Mouse (Mus musculus): Measurements from ENCODE around the gene Acad10. TPM values are rescaled to one million over a fixed set of nuclear protein-coding genes. Genes with fewer than 3 reads are reported as not detected.
A peak's percentile ranks its signal among the peaks of the same experiment; 100 is the strongest.
"Not testable (repeated sequence)": the region's sequence is repeated elsewhere in the genome, so short reads cannot be mapped to it uniquely, and the experiment has no call there.

The Acad10 gene
- polyA plus RNA-seq, 1 experiment = 4.7 TPM

DNA sequence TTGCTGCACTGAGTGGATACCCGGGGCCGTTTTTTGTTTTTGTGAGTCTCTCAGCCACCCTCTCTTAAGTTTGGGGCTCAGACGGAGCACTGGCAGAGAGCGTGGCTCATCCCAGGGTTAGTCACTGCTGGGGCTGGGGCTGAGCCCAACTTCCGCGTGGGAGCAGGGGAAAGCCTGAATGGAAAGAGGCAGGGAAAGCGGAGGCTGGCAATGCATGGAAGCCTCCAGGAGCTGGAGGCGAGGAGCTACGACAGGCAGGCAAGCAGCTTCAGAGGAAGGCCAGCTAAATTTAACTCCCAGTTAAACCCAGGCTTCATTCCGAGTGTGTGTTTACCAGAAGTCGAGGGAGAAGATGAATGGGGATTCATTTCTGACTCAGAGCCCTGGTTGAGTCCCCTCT is 40.2 kb upstream of the Acad10 start:
- H3K4me2 ChIP-seq (ENCODE audit: low read depth) = peak overlapping the region; percentile 83
- no peak overlapping the region for H3K4me3 ChIP-seq
- TF ChIP-seq CEBPB (IDR thresholded peaks at IDR 0.05; ENCODE audit: insufficient read depth, poor library complexity, severe bottlenecking) (no peak), POLR2A (IDR thresholded peaks at IDR 0.05; ENCODE audit: insufficient read length, low read depth) (peak; percentile 46)

DNA sequence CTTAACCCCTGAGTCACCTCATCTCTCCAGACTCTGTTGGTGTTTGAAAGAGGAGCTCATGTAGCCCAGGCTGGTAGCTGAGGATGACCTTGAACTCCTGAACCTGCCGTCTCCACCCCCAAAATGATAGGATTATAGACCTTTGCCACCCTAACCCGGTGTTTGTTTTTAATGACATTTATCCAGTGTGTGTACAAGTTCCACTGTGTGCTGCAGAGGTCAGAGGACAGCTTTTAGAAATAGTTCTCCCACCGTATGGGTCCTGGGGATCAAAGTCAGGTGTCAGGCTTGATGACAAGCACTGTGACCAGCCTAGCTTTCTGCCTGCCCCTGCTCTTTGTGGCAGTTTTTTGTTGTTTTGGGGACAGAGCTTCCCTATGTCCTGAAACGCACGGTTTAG is 39.6 kb upstream of the Acad10 start:
- Histone ChIP-seq H3K27me3 (ENCODE audit: control insufficient read depth, insufficient read depth, insufficient read length) (no peaks in the 10 kb centered on the region), H3ac (ENCODE audit: control insufficient read depth, insufficient read length) (peak overlapping the region; percentile 34), H3K4me3 (no peak overlapping the region), H3K4me2 (ENCODE audit: low read depth) (peak overlapping the region; percentile 83), H3K36me3 (ENCODE audit: control insufficient read depth, insufficient read depth) (no peaks in the 10 kb centered on the region), H3K79me2 (ENCODE audit: control insufficient read depth, insufficient read depth) (no peaks in the 10 kb centered on the region)
- no peak for TF ChIP-seq MYOG (IDR thresholded peaks at IDR 0.05; ENCODE audit: control insufficient read depth in 1 of 3, insufficient read depth in 1 of 3, insufficient read length in 2 of 3, low read depth in 2 of 3)
- no peak for TF ChIP-seq REST (IDR thresholded peaks at IDR 0.05; ENCODE audit: insufficient read depth, insufficient read length)
- no peak for TF ChIP-seq SRF (IDR thresholded peaks at IDR 0.05; ENCODE audit: control insufficient read depth, insufficient read length, low read depth)
- TF ChIP-seq POLR2A (IDR thresholded peaks at IDR 0.05; ENCODE audit: insufficient read length, low read depth) = no peak
- no peak for TF ChIP-seq MAX (IDR thresholded peaks at IDR 0.05; ENCODE audit: low read depth)
- TF ChIP-seq TCF12 (IDR thresholded peaks at IDR 0.05; ENCODE audit: insufficient read depth, poor library complexity, severe bottlenecking) = no peak
- TF ChIP-seq E2F4 (IDR thresholded peaks at IDR 0.05; ENCODE audit: insufficient read depth) = no peak
- no peak for TF ChIP-seq USF1 (IDR thresholded peaks at IDR 0.05; ENCODE audit: low read depth)
- TF ChIP-seq CEBPB (IDR thresholded peaks at IDR 0.05; ENCODE audit: insufficient read depth, poor library complexity, severe bottlenecking) = no peak
- no peak for TF ChIP-seq MYOD1 (IDR thresholded peaks at IDR 0.05; ENCODE audit: control insufficient read depth in 1 of 3, insufficient read length in 2 of 3, low read depth in 2 of 3)
- TF ChIP-seq TCF3 (IDR thresholded peaks at IDR 0.05; ENCODE audit: insufficient read length, low read depth) = no peak

More for the DNA sequence above, 40.2 kb upstream of the Acad10 start:
- H3K36me3 ChIP-seq (ENCODE audit: control insufficient read depth, insufficient read depth) = no peaks in the 10 kb centered on the region
- H3K27me3 ChIP-seq (ENCODE audit: control insufficient read depth, insufficient read depth, insufficient read length) = no peaks in the 10 kb centered on the region
- peak overlapping the region; percentile 34 for H3ac ChIP-seq (ENCODE audit: control insufficient read depth, insufficient read length)
- H3K79me2 ChIP-seq (ENCODE audit: control insufficient read depth, insufficient read depth) = no peaks in the 10 kb centered on the region

DNA sequence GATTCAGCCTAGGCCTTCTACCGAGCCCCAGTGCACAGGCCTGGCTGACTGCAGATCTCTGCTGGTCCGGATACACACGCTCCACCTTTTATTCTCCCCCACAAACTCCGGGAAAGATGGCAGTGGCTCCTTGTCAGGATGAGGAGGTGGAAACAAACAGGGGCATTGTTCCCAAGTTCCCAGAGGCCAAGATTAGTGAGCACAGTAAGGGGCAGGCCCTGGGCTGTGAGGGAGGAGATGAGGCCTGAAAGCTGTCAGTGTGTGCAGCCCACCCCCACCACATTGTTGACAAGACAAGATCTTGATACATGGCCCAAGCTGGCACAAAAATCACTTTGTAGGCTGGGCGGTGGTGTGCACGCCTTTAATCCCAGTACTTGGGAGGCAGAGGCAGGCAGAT is 36.4 kb upstream of the Acad10 start:
- no peaks in the 10 kb centered on the region for H3K27me3 ChIP-seq (ENCODE audit: control insufficient read depth, insufficient read depth, insufficient read length)
- no peaks in the 10 kb centered on the region for H3K36me3 ChIP-seq (ENCODE audit: control insufficient read depth, insufficient read depth)
- no peak overlapping the region for H3K4me2 ChIP-seq (ENCODE audit: low read depth)
- no peak for TF ChIP-seq TCF12 (IDR thresholded peaks at IDR 0.05; ENCODE audit: insufficient read depth, poor library complexity, severe bottlenecking)
- TF ChIP-seq MYOG (IDR thresholded peaks at IDR 0.05; ENCODE audit: control insufficient read depth in 1 of 3, insufficient read depth in 1 of 3, insufficient read length in 2 of 3, low read depth in 2 of 3) = no peak
- TF ChIP-seq CEBPB (IDR thresholded peaks at IDR 0.05; ENCODE audit: insufficient read depth, poor library complexity, severe bottlenecking) = no peak
- TF ChIP-seq POLR2A (IDR thresholded peaks at IDR 0.05; ENCODE audit: insufficient read length, low read depth) = no peak
- TF ChIP-seq TCF3 (IDR thresholded peaks at IDR 0.05; ENCODE audit: insufficient read length, low read depth) = no peak
- no peak for TF ChIP-seq POLR2AphosphoS2 (IDR thresholded peaks at IDR 0.05; ENCODE audit: insufficient read length, low read depth)
- TF ChIP-seq MYOD1 (IDR thresholded peaks at IDR 0.05; ENCODE audit: control insufficient read depth in 1 of 3, insufficient read length in 2 of 3, low read depth in 2 of 3) = no peak
- no peak for TF ChIP-seq SRF (IDR thresholded peaks at IDR 0.05; ENCODE audit: control insufficient read depth, insufficient read length, low read depth)
- TF ChIP-seq REST (IDR thresholded peaks at IDR 0.05; ENCODE audit: insufficient read depth, insufficient read length) = no peak
- TF ChIP-seq USF1 (IDR thresholded peaks at IDR 0.05; ENCODE audit: low read depth) = no peak
- TF ChIP-seq MAX (IDR thresholded peaks at IDR 0.05; ENCODE audit: low read depth) = no peak
- TF ChIP-seq E2F4 (IDR thresholded peaks at IDR 0.05; ENCODE audit: insufficient read depth) = no peak
- no peak overlapping the region for H3K4me3 ChIP-seq
- H3ac ChIP-seq (ENCODE audit: control insufficient read depth, insufficient read length) = no peak overlapping the region
- H3K79me2 ChIP-seq (ENCODE audit: control insufficient read depth, insufficient read depth) = no peaks in the 10 kb centered on the region

DNA sequence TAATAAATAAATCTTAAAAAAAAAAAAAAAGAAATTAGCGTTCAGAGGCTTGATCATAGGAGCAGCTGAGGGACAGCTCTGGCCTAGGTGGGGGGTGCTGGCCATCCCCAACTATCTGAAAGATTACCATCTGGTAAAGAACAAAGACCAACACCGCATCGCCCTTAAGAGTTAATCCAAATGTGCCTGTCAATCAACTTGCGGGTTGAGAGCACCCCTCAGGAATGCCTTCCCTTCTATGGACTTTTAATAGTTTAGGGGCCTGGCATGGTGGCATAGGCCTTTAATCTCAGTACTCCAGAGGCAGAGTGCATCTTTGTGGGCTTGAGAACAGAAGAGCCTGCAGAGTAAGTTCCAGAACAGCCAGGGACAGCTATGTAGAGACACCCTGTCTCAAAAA is 32.6 kb upstream of the Acad10 start:
- no peaks in the 10 kb centered on the region for H3K79me2 ChIP-seq (ENCODE audit: control insufficient read depth, insufficient read depth)
- H3ac ChIP-seq (ENCODE audit: control insufficient read depth, insufficient read length) = no peak overlapping the region
- H3K36me3 ChIP-seq (ENCODE audit: control insufficient read depth, insufficient read depth) = no peaks in the 10 kb centered on the region
- no peak overlapping the region for H3K4me3 ChIP-seq
- TF ChIP-seq POLR2A (IDR thresholded peaks at IDR 0.05; ENCODE audit: insufficient read length, low read depth) (no peak), CEBPB (IDR thresholded peaks at IDR 0.05; ENCODE audit: insufficient read depth, poor library complexity, severe bottlenecking) (no peak), TCF3 (IDR thresholded peaks at IDR 0.05; ENCODE audit: insufficient read length, low read depth) (peak; percentile 46), MYOG (IDR thresholded peaks at IDR 0.05; ENCODE audit: control insufficient read depth in 1 of 3, insufficient read depth in 1 of 3, insufficient read length in 2 of 3, low read depth in 2 of 3) (peak in 1 of 3 experiments; percentile 19), MAX (IDR thresholded peaks at IDR 0.05; ENCODE audit: low read depth) (no peak), MYOD1 (IDR thresholded peaks at IDR 0.05; ENCODE audit: control insufficient read depth in 1 of 3, insufficient read length in 2 of 3, low read depth in 2 of 3) (peak; percentile 72 to 95 (median 93)), E2F4 (IDR thresholded peaks at IDR 0.05; ENCODE audit: insufficient read depth) (no peak), POLR2AphosphoS2 (IDR thresholded peaks at IDR 0.05; ENCODE audit: insufficient read length, low read depth) (no peak), REST (IDR thresholded peaks at IDR 0.05; ENCODE audit: insufficient read depth, insufficient read length) (no peak), TCF12 (IDR thresholded peaks at IDR 0.05; ENCODE audit: insufficient read depth, poor library complexity, severe bottlenecking) (peak; percentile 46), SRF (IDR thresholded peaks at IDR 0.05; ENCODE audit: control insufficient read depth, insufficient read length, low read depth) (peak; percentile 79)
- no peaks in the 10 kb centered on the region for H3K27me3 ChIP-seq (ENCODE audit: control insufficient read depth, insufficient read depth, insufficient read length)
- H3K4me2 ChIP-seq (ENCODE audit: low read depth) = peak overlapping the region; percentile 3

DNA sequence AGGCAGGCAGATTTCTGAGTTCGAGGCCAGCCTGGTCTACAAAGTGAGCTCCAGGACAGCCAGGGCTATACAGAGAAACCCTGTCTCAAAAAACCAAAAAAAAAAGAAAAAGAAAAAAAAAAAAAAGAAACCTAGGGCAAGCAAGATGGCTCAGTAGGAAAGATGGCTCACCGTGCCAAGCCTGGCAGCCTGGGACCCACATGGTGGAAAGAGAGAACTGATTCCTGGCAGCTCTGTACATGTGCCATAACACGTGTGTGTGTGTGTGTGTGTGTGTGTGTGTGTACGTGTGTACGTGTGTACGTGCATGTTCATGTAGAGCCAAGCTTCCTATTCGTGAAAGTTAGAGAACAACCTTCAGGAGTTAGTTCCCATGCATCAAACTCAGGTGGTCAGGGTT is 31.1 kb upstream of the Acad10 start:
- not testable (repeated sequence) for H3K36me3 ChIP-seq (ENCODE audit: control insufficient read depth, insufficient read depth); H3K79me2 ChIP-seq (ENCODE audit: control insufficient read depth, insufficient read depth); H3K4me3 ChIP-seq; H3K27me3 ChIP-seq (ENCODE audit: control insufficient read depth, insufficient read depth, insufficient read length); H3K4me2 ChIP-seq (ENCODE audit: low read depth); H3ac ChIP-seq (ENCODE audit: control insufficient read depth, insufficient read length)

Data from myocyte (in vitro differentiated cells).